Mouse (Mus musculus) spleen, adult 12 weeks (tissue): ENCODE results near the gene Kcnk15.

Experiments used
- DNase-seq: peaks from one replicate; pipeline ENCODE4 v3.0.0; 2022; ENCODE audit warnings: low spot score

Kcnk15 gene

GRCm38 (mm10) chr2:163875484-163875883 is 22.0 kb downstream of the Kcnk15 start:
- no peak for DNase-seq

GRCm38 (mm10) chr2:163876830-163877498 is 23.5 kb downstream of the Kcnk15 start:
- no peak for DNase-seq

GRCm38 (mm10) chr2:163880891-163881290 is 27.4 kb downstream of the Kcnk15 start:
- no peak for DNase-seq

GRCm38 (mm10) chr2:163882859-163883652 is 29.6 kb downstream of the Kcnk15 start:
- no peak for DNase-seq

DNA sequence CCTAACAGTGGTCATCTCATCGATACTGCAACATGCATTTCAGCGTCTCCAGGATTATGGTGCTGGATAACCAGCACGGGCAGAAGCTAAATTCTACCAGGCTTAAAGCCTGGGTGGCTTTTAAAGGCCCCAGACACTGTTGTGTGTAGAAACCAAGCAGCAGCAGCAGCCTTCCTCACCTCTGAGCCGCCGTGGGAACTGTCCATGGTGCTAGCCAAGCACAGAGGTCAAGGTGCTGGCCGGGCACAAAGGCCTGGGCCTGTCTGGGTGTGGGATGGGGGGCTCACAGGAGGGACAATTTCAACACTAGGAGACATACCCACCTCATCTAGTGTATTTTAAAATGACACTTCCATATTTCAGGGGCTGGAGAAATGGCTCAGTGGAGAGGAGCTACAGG is 36.0 kb downstream of the Kcnk15 start:
- DNase-seq: no peak

- no peak for DNase-seq
Measured at GRCm38 (mm10) chr2:163890586-163890985, 37.1 kb downstream of the Kcnk15 start.

DNA sequence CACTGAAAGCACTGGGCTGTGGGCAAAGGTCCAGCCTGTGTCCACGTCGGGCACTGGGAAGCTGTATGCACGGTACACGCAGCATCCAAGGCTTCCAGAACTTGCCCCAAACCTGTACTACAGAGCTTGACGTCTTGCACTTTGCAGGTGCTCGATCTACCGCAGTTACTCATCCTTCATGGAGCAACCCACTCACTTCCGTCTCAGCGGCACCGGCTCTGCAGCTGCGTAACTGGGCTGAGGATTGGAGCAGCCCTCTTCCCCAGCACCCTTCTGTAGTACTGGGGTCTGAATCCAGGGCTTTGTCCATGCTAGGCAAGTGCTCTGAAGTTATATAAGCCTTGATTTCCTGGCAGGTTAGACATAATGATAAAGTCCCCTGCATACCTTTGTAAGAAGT is 37.8 kb downstream of the Kcnk15 start:
- DNase-seq: no peak

DNA sequence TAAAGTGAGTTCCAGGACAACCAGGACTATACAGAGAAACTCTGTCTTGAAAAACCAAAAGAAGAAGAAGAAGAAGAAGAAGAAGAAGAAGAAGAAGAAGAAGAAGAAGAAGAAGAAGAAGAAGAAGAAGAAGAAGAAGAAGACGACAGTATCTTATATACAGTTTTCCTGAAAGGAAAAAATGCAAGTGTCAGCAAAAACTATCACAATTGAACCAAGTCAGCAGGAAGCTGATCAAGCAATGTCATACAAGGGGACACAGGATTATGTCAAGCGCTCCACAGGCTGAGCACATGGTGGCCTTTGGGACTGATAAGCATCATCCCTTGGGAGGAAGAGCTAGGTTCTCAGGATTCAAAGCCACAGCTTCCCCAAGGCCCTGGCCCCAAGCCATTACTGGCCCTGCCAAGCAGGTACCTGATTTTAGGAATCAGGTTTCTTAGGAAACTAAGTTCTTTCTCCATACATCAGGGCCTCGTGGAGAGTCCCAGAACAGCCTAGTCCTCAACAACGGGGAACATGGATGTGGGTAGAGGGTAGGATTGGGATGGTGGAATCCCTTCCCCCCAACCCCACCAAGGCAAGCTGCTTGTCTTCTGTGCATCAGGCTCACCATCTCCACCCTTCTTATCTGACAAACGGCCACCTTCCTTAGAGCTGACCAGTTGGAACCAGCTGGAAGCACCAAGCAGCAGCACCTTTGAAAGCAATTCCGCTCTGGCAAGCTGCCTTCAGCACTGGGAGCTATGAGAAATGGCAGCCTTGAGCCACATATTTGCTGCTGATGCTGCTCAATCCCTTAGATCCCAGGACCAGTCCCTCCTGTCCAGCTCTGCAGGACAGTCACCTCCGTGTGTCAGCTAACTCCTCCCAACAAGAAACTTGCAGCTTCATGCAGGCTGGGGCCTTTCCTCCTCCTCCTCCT is 40.3 kb downstream of the Kcnk15 start:
- no peak for DNase-seq

GRCm38 (mm10) chr2:163895156-163895555 is 41.7 kb downstream of the Kcnk15 start:
- DNase-seq: no peak

DNA sequence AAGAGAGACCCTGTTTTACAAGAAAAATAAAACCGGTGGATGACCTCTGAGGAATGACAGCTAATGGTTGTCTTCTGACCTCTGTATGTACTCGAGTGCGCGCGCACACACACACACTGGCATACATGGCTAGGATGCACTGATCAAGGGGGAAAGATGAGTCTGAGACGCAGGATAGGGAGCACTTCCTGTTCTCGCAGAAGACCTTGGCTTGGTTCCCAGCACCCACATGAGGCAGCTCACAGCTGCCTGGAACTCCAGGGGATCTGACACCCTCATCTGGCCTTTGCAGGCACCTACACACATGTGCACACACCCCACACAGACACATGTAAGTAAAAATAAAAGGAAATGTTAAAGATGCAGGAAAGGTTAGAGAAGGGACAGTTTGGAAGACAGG is 43.6 kb downstream of the Kcnk15 start:
- no peak for DNase-seq

DNA sequence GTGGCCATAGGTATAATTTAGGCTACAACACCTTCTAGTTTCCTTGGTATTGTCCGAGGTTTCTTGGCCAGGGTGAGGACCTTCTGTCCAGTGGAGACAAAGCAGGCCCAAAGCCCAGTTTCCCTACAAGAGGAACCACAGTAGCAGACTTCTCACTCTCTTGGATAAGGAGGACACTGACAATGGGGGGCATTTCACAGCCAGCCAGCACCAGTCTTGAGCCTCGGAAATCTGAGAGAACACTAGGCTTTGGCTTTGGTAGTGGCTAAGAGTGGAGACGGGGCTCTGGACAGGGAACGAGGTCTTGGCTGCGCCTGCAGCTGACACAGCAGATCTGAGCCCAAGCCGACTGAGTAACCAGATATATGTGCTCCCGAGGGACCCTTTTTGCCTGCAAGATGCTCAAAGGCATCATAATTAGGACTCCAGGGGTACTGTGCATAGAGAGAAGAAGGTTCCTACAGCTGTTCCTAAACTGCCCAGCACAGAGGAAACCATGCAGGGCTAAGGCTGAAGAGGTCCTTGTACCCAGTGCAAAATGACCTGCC is 44.6 kb downstream of the Kcnk15 start:
- no peak for DNase-seq

DNA sequence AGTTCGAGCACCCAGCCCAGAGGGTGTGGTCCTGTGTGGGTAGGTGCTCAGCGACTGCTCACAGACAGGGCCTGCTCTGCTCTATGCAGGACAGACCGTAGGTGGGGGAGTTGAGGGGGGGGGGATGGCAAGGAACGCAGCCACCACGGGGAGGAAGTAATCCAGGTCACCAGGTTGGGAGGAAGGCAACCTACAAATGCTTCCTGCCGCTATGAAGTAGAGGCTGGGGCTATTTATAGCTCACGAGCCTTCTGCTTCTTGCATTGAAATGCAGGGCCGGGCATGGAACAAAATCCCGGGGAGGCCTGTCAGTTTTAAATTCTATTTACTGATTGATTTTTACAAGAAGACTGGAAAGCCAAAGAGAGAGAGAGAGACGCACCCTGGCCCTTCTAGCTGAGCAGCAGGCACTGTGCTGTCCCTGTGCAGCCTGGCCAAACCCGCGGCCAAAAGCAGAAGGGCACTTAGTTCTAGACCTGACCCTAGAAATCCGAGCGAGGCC is 46.5 kb downstream of the Kcnk15 start:
- no peak for DNase-seq

- no peak for DNase-seq
Measured at GRCm38 (mm10) chr2:163901043-163901442, 47.6 kb downstream of the Kcnk15 start.

DNA sequence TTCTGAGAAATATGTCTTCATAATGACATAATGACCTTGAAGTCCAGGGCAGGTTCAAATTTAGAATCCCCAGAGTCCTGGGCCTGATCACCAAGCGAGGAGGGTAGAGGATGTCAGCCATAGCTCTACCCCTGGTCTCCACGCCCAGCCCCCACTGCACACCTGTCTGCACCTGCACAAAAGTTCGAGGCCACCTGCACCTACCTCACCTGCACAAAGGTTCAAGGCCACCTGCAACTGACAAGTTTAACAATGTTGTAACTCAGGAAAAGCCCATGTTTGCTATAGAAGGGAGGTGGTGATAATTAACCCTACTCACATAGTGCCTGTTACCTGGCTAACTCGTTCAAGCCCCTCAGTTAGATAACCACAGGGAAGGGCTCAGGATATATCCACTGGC is 49.0 kb downstream of the Kcnk15 start:
- DNase-seq: no peak

DNA sequence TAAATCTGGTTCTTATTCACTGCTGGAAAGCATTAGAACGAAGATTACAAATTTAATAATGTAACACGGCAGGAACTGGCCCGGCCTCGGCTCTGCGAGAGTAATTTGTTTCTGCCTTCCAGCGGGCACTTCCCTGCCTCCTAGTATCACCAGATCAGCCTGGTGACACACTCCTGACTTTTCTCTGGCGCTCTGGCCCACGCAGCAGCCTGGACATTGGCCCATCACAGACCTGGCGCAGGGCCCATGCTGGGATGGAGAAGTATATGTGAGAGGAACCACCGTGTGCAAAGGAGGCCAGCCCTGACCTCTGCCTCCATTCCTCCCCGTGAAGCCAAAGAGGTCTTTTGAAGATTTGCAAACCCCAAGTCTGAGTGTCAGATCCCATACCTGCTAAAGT is 50.0 kb downstream of the Kcnk15 start:
- no peak for DNase-seq

DNA sequence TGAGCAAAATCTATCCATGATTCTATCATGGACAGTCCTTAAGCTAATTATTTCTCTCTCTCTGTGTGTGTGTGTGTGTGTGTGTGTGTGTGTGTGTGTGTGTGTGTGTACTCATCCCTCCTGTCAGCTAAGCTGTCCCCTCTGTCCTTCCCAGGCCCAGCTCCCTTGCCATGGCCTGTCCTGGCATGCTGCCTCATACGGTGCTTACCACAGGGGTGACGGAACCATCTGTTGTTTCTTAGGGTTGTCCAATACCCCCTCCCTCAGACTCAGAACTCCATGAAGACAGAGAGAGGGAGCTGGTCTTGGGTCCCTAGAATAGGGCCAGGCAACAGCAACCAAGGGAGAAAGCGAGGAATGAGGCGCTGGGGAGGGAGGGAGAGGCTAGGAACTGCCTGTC is 50.9 kb downstream of the Kcnk15 start:
- DNase-seq: no peak

GRCm38 (mm10) chr2:163907131-163907530 is 53.7 kb downstream of the Kcnk15 start:
- DNase-seq: no peak
